18 mouse cellular contexts compared by ENCODE assay signal in genomic region chr5:37670781-37671180, GRCm38 (mm10). TPM values are rescaled to one million over a fixed set of nuclear protein-coding genes. Genes with fewer than 3 reads are reported as not detected.
A peak's percentile ranks its signal among the peaks of the same experiment; 100 is the strongest.
DNase-seq lines count a peak whose midpoint lies in the region; ATAC-seq and TF ChIP-seq lines count a peak whose summit lies in the region.
"Had no signal": no experiment of that assay in that cellular context is flagged by ENCODE, and none has a peak within 500 bp of the region (broad histone marks: within the 10 kb centered on the region; RNA-seq: fewer than 3 reads in every experiment).

No protein-coding gene starts in this region.

- no peaks in the 10 kb centered on the region for H3K4me1 ChIP-seq in hindbrain, embryonic 14.5 days (replicated peaks; ENCODE audit: control insufficient read depth, insufficient read depth, low read length)
- no peaks in the 10 kb centered on the region for H3K4me1 ChIP-seq in hindbrain, postnatal 0 days (ENCODE audit: insufficient read depth, low read length)
- H3K4me1 ChIP-seq: embryonic facial prominence, embryonic 10.5 days; forebrain, embryonic 13.5 days; heart, embryonic 12.5 days had no signal

- no peak for TF ChIP-seq CTCF in hindbrain, postnatal 0 days (IDR thresholded peaks at IDR 0.05; ENCODE audit: low read depth)

- H3K27me3 ChIP-seq in hindbrain, embryonic 14.5 days (ENCODE audit: control insufficient read depth, insufficient read depth, low read length), result no peaks in the 10 kb centered on the region
- H3K27me3 ChIP-seq in hindbrain, postnatal 0 days (ENCODE audit: insufficient read depth, low read length), result no peaks in the 10 kb centered on the region
- H3K27me3 ChIP-seq: forebrain, embryonic 13.5 days; heart, embryonic 12.5 days had no signal

- peak; percentile 14 for DNase-seq in hindbrain, embryonic 14.5 days (ENCODE audit: low spot score)
- no peak for DNase-seq in hindbrain, postnatal 0 days (ENCODE audit: low spot score)
- DNase-seq in left cerebral cortex, adult 11 months (ENCODE audit: low spot score), result peak; percentile 6
- DNase-seq in left cerebral cortex, adult 18-20 months (ENCODE audit: low spot score in 2 of 2), result no peak
- DNase-seq in right cerebral cortex, adult 2 months (ENCODE audit: low spot score in 2 of 2), result peak; percentile 26 to 33
- DNase-seq in right cerebral cortex, postnatal 10 days (ENCODE audit: low spot score in 2 of 2), result no peak
- DNase-seq in kidney, postnatal 25 days, result no peak
- DNase-seq: adrenal gland, adult 2 months; adrenal gland, postnatal 25 days; cerebellum, adult 2 months; cerebellum, postnatal 10 days; forebrain, postnatal 0 days; gastrocnemius, postnatal 14 days; heart, postnatal 36 days had no signal

- H3K27ac ChIP-seq in hindbrain, embryonic 14.5 days, result no peak overlapping the region
- no peak overlapping the region for H3K27ac ChIP-seq in hindbrain, postnatal 0 days
- H3K27ac ChIP-seq: embryonic facial prominence, embryonic 10.5 days; forebrain, embryonic 13.5 days had no signal

- H3K4me2 ChIP-seq in hindbrain, embryonic 14.5 days (replicated peaks), result no peak overlapping the region
- no peak overlapping the region for H3K4me2 ChIP-seq in hindbrain, postnatal 0 days (ENCODE audit: low read depth, low read length)
- H3K4me2 ChIP-seq: forebrain, embryonic 13.5 days; heart, embryonic 12.5 days had no signal

- WGBS in hindbrain, embryonic 14.5 days, result 86% methylated on average over 7 of the region's 7 CpGs
- 78% methylated on average over 7 of the region's 7 CpGs for WGBS in hindbrain, postnatal 0 days

- no peak overlapping the region for H3K9ac ChIP-seq in hindbrain, embryonic 14.5 days
- H3K9ac ChIP-seq in hindbrain, postnatal 0 days (replicated peaks; ENCODE audit: low read length), result no peak overlapping the region
- H3K9ac ChIP-seq: forebrain, embryonic 13.5 days; forebrain, postnatal 0 days; heart, embryonic 12.5 days had no signal

- no peaks in the 10 kb centered on the region for H3K36me3 ChIP-seq in hindbrain, embryonic 14.5 days (replicated peaks; ENCODE audit: control insufficient read depth, insufficient read depth)
- H3K36me3 ChIP-seq in hindbrain, postnatal 0 days (ENCODE audit: insufficient read depth, low read length), result no peaks in the 10 kb centered on the region
- H3K36me3 ChIP-seq: embryonic facial prominence, embryonic 10.5 days; heart, embryonic 12.5 days had no signal

- no peaks in the 10 kb centered on the region for H3K9me3 ChIP-seq in hindbrain, embryonic 14.5 days (ENCODE audit: control insufficient read depth, low read length)
- H3K9me3 ChIP-seq in hindbrain, postnatal 0 days (ENCODE audit: low read length), result no peaks in the 10 kb centered on the region
- H3K9me3 ChIP-seq: embryonic facial prominence, embryonic 10.5 days; forebrain, embryonic 13.5 days had no signal

- no peak overlapping the region for H3K4me3 ChIP-seq in hindbrain, embryonic 14.5 days (replicated peaks; ENCODE audit: low read length)
- H3K4me3 ChIP-seq in hindbrain, postnatal 0 days (ENCODE audit: low read length), result no peak overlapping the region
- H3K4me3 ChIP-seq: embryonic facial prominence, embryonic 10.5 days; forebrain, embryonic 13.5 days; heart, embryonic 12.5 days had no signal

- ATAC-seq in hindbrain, embryonic 14.5 days (ENCODE audit: low FRiP score), result no peak
- ATAC-seq in hindbrain, postnatal 0 days, result no peak
- ATAC-seq: forebrain, embryonic 13.5 days; forebrain, postnatal 0 days; hindbrain, embryonic 16.5 days had no signal

RNA-seq across cellular contexts. Expression of gene Stk32b, which starts 46.2 kb away (rescaled TPM):
- polyA plus RNA-seq in hindbrain, embryonic 14.5 days (2014; fragmentation: Nextera tagmentation; extraction: Ambion mirVana), result 39.6 and 45.3 TPM in 2 replicates
- 21.8 and 28.6 TPM in 2 replicates for total RNA-seq in hindbrain, postnatal 0 days (2014; rRNA removed)
- 18.6 and 22.5 TPM in 2 replicates for polyA plus RNA-seq in hindbrain, postnatal 0 days (2015; fragmentation: Nextera tagmentation; extraction: Ambion mirVana)
- total RNA-seq in left cerebral cortex, adult 18-20 months (2021), result 1 to 10 TPM; 2.1 to 2.4 TPM

Comparison
In these comparisons a context has a peak if more than half of its experiments do, and no peak if none do; other contexts are left out.
1. DNase-seq: peak in hindbrain, embryonic 14.5 days (single experiment), left cerebral cortex, adult 11 months (single experiment) and right cerebral cortex, adult 2 months (2 of 2); none in hindbrain, postnatal 0 days (single experiment), left cerebral cortex, adult 18-20 months (0 of 2), right cerebral cortex, postnatal 10 days (0 of 2) and kidney, postnatal 25 days (0 of 2).